Mouse (Mus musculus) lung, adult 18-20 months (tissue): Measurements from ENCODE around the gene Gltp.

Source experiments
- DNase-seq, 2 experiments: peaks; one replicate each; pipeline ENCODE4 v3.0.0; 2022; ENCODE audit warnings: mixed read lengths in 2 of 2

Gltp gene

DNA sequence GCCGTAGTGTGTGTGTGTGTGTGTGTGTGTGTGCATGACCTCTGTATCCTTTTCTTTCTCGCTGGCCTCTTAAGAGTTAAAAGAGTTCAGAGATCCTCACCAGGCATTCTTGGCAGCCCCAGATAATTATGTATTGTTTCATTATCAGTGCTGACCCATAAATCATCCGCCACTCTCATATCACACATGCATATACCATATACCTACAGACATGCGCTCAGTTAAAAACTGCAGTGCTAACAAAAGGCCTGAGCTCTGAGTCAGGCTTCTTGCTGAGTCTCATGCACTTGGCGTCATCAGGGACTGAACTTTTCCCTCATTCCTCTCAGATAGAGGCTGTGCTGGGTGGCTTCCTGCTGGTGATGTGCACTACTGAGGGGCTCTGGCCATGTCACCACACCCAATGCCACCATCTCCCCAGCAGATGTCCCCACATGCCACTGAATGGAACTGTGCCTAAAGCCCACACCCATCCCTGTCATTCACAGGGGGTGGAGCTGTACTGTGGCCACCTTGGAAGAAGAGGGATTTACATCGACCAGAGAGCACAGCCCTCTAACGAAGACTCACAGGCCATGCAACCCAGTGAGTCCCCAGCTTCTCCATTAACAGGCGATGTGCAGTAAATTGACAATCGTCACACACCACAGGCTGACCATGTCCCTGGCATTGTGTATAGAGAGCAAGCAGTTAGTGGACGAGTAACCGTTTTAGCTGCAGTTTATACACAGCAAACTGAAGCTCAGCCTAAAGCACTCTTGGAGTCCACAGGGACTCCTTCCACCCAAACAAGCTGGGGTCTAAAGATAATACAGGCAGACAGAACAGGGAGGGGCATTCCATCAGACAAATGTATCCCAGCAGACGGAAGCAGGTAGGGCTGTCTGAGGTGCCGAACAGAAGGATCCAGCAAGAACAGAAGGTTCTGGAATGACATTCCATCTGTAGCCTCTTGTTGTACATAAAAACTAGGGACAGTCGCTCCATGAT, 11.9 kb upstream of the Gltp start:
- DNase-seq: no peak

GRCm38 (mm10) chr5:114699015-114699414, 8.2 kb upstream of the Gltp start:
- DNase-seq: peak; percentile 63 to 65

- DNase-seq: no peak
Measured at GRCm38 (mm10) chr5:114698044-114698746, 7.4 kb upstream of the Gltp start.

- DNase-seq: no peak
Measured at GRCm38 (mm10) chr5:114696939-114697338, 6.2 kb upstream of the Gltp start.

DNA sequence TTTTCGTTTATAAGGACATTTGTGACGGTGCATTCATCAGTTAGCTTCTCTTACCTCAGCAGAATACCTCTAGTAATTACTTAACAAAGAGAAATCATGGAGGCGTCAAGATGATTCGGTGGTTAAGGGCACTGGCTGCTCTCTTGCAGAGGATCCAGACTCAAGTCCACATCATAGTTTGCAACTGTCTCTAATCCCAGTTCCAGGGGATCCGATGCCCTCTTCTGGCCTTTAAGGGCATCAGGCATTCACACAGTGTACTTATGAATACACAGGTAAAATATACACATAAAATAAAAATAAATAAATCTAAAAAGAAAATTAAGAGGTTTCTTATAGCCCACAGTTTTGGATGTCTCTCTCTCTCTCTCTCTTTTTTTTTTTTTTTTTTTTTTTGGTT, 5.0 kb upstream of the Gltp start:
- DNase-seq: no peak

- DNase-seq: peak; percentile 69 to 75
Measured at GRCm38 (mm10) chr5:114689700-114690366, 951 bp downstream of the Gltp start.

DNA sequence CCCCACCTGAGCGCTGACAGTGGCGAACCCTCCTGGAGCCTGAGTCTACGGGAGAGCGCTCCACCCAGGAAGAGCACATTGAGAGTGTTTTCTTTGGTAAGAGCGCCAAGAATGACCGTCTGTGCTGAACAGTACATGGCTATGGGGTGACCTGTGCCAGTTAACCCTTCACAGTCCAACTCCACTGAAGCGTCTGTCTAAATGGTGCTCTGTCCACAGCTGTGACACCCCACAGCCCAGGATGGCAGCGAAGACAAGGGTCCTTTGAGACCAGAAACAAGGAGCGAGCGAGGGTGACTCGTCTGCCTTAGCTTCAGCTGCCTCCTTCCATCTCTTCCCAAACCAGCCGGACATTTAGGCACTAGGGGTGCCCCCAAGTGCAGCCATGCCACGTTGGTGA, 2.1 kb downstream of the Gltp start:
- DNase-seq: no peak

DNA sequence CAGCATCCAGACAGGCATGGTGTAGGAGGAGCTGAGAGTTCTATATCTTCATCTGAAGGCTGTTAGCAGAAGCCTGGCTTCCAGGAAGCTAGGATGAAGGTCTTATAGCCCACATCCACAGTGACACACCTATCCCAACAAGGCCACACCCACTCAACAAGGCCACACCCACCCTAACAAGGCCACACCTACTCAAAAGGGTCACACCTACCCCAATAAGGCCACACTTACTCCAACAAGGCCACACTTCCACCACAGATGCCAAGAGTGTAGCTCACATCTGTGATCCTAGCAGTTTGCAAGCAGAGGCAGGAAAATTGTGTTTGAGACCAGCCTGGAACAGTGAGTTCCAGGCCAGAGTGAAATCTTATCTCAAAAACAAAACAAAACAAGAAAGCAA, 2.9 kb downstream of the Gltp start:
- DNase-seq: no peak

GRCm38 (mm10) chr5:114686726-114687210, 4.0 kb downstream of the Gltp start:
- DNase-seq: peak in 1 of 2 experiments; percentile 66

DNA sequence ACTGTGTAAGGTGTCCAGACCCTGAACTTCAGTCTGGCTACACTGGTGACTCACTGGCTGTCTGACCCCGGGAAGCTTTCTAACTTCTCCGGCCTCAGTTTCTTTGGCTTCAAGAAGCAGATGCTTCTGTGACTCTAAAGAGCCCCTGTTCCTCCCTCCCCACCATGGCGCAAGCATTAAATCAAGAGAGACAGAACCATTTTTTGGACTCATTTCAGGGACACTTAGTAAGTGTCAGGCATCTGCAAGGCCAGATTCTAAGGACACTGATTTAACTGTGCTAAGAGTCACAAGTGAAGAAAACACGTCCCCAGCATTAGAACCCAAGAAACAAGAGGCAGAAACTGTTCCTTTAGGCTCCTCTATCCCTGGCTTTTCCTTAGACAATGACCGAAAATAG, 4.8 kb downstream of the Gltp start:
- no peak for DNase-seq

GRCm38 (mm10) chr5:114681717-114682116, 9.1 kb downstream of the Gltp start:
- peak; percentile 60 to 79 for DNase-seq

- DNase-seq: peak; percentile 56 to 71
Measured at GRCm38 (mm10) chr5:114680676-114681285, 10.0 kb downstream of the Gltp start.

- DNase-seq: no peak
Measured at GRCm38 (mm10) chr5:114679841-114680591, 10.8 kb downstream of the Gltp start.

GRCm38 (mm10) chr5:114674594-114674993, 16.2 kb downstream of the Gltp start:
- DNase-seq: no peak

DNA sequence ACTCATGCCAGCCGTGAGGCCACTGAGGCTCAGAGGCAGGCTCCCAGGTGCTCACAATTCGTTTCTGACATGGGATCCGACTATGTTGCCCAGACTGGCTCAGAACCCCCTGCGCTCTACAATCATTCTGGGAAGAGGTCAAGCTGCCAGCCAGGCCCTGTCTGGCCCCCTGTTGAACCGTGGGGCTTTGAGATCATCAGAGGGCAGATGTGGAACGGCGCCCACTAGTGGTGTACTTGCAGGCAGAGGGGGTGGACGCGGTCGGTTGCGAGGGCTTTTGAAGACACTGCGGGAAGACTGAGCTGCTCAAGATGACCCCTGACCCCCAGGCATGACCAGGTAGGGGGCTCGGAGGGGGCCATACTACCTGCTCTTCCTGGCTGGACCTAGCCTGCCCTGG, 17.7 kb downstream of the Gltp start:
- no peak for DNase-seq

DNA sequence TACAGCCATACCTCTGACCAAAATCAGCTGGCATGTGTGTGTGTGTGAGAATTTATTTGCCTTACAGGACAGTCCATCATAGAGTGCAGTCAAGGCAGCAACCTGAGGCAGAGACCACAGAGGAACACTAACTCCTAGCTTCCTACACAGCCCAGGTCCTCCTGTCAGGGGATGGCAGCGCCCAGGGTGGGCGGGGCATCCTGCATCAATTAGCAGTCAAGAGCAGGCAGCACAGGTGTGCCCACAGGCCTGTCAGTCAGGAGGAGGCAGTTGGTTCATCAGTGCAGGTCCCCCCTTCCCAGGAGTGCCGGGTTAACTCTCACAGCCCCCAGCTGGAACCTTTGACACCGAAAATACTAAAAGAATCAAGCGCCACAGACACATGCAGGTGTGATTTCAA, 21.8 kb downstream of the Gltp start:
- no peak for DNase-seq

DNA sequence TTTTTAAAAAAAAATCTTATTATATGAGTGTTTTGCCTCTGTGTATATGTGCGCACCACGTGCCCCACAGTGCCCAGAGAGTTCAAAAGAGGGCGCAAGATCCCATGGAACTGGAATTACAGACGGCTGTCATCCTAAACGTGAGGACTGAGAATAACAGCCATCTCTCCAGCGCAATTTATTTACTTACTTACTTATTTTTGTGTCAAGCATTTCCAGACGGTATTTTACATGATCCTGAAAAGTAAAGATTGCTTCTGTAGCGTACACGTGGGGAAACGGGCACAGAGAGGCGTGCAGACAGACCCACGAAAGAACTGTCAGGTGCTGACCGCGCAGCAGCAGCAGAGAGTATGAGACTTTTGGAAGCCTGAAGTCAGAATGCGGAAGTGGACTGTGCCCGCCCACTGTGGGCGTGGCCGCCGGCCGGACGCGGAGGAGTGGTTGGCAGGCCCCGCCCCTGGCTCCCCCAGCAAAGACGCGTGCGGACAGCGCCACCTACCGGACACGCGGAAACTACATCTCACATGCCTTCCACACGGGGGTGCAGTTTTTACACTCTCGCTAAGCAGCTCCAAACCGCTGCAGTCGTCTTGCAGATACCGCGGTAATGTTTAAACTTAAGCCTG, 23.4 kb downstream of the Gltp start:
- peak; percentile 97 to 98 for DNase-seq

DNA sequence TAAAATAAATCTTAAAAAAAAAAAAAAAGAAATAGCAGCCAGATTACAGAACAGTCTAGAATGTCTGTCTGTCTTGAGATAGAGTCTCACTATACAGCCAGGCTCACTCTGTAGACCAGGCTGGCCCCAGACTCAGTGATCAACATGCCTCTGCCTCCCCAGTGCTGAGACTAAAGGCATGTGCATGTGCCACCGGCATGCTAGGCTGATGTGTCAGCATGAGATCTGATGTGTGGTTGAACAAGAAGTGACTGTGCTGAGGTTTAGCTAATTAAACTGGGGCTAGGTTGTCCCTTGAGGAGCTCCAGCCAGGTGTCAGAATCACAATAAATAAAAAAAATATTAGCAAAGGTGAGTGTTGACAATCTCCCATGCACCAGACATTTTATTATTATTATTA, 24.1 kb downstream of the Gltp start:
- no peak for DNase-seq

DNA sequence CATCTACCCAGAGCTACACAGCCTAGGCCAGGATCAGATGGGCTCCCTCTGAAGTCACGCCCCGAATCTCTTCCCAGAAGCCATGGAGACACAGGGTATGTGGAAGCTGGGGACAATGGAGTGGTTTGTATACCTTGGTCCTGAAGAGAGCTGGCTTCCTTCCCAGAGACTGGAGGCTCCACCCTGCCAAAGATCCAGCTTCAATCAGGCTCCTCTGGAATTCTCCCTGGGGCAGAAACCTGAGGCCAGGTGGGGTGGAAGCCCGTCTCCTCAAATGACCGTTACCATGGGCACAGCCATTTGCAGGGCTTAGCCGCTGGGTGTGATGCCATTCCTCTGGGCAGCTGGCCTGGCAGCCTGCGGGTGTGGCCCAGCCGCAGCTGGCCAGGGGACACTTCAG, 26.0 kb downstream of the Gltp start:
- DNase-seq: peak; percentile 63 to 83

DNA sequence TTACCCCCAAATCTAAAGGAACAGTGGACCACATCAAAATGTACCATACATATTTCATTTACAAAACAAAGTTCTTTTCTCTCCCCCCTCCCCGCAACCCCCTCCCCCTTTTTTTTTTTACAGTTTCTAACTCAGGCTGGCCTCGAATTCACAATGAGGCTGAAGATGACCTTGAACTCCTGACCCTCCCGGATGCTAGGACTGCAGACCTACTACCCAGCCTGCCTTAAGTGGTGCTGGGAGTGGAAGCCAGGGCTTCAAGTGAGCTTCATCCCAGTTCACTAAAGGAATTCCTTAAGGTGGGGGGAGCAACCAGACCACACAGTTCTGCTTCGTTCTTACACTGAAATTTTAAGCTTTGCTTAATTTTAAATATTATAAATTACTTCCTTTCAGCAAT, 26.6 kb downstream of the Gltp start:
- no peak for DNase-seq

- DNase-seq: no peak
Measured at GRCm38 (mm10) chr5:114661029-114661428, 29.8 kb downstream of the Gltp start.

GRCm38 (mm10) chr5:114658255-114658654, 32.5 kb downstream of the Gltp start, which contains the start of gene Trpv4:
Trpv4 (minus strand) TSS chr5:114658421.
- DNase-seq: no peak
